Mouse (Mus musculus): Measurements from ENCODE around the gene Kif24. TPM values are rescaled to one million over a fixed set of nuclear protein-coding genes. Genes with fewer than 3 reads are reported as not detected.

Kif24 gene
- total RNA-seq, 1 experiment, result 9.7 TPM

- no peak overlapping the region for H3K4me3 ChIP-seq (ENCODE audit: insufficient read depth in 1 of 2, low read depth in 1 of 2, low read length in 2 of 2, poor library complexity in 1 of 2, severe bottlenecking in 1 of 2)
- TF ChIP-seq HCFC1 (IDR thresholded peaks at IDR 0.05; ENCODE audit: borderline replicate concordance, insufficient read depth, low read length) (no peak), ZNF384 (IDR thresholded peaks at IDR 0.05; ENCODE audit: low read depth, low read length) (no peak), ZC3H11A (IDR thresholded peaks at IDR 0.05; ENCODE audit: borderline replicate concordance, low read depth, low read length) (no peak), CHD2 (IDR thresholded peaks at IDR 0.05; ENCODE audit: low read depth, low read length) (no peak), MAFK (IDR thresholded peaks at IDR 0.05; ENCODE audit: insufficient read depth, low read depth, low read length) (no peak)
- peaks cover 2 to 15% of the 10 kb centered on the region in 2 experiments for H3K4me1 ChIP-seq (ENCODE audit: control insufficient read depth in 2 of 2, insufficient read depth in 2 of 2, low read length in 2 of 2, poor library complexity in 1 of 2)
- no peaks in the 10 kb centered on the region for H3K9me3 ChIP-seq (ENCODE audit: control insufficient read depth, insufficient read depth, low read depth, low read length)
- in situ Hi-C loops (cut with MboI; ENCODE audit: low sequenced_read_pairs in 2 of 2, unreplicated experiment in 2 of 2), result no loop called here
- no peaks in the 10 kb centered on the region for H3K36me3 ChIP-seq (ENCODE audit: control insufficient read depth, insufficient read depth, low read length, poor library complexity, severe bottlenecking)
- H3K9ac ChIP-seq (ENCODE audit: insufficient read depth, low read depth, low read length, poor library complexity, severe bottlenecking), result no peak overlapping the region
- DNase-seq (ENCODE audit: low read depth, low spot score), result no peak
- H3K27ac ChIP-seq (ENCODE audit: insufficient read depth, low read depth, low read length, poor library complexity, severe bottlenecking), result no peak overlapping the region
These were observed 34.9 kb upstream of the Kif24 start for GRCm38 (mm10) chr4:41499619-41500018.

GRCm38 (mm10) chr4:41498921-41499391 lies 34.3 kb upstream of the Kif24 start:
- in situ Hi-C loops (cut with MboI; ENCODE audit: low sequenced_read_pairs in 2 of 2, unreplicated experiment in 2 of 2), result no loop called here
- H3K9me3 ChIP-seq (ENCODE audit: control insufficient read depth, insufficient read depth, low read depth, low read length), result no peaks in the 10 kb centered on the region
- no peak overlapping the region for H3K9ac ChIP-seq (ENCODE audit: insufficient read depth, low read depth, low read length, poor library complexity, severe bottlenecking)
- TF ChIP-seq ZC3H11A (IDR thresholded peaks at IDR 0.05; ENCODE audit: borderline replicate concordance, low read depth, low read length) (no peak), MAFK (IDR thresholded peaks at IDR 0.05; ENCODE audit: insufficient read depth, low read depth, low read length) (no peak), CHD2 (IDR thresholded peaks at IDR 0.05; ENCODE audit: low read depth, low read length) (no peak), HCFC1 (IDR thresholded peaks at IDR 0.05; ENCODE audit: borderline replicate concordance, insufficient read depth, low read length) (no peak), ZNF384 (IDR thresholded peaks at IDR 0.05; ENCODE audit: low read depth, low read length) (no peak)
- DNase-seq (ENCODE audit: low read depth, low spot score), result no peak
- H3K4me3 ChIP-seq (ENCODE audit: insufficient read depth in 1 of 2, low read depth in 1 of 2, low read length in 2 of 2, poor library complexity in 1 of 2, severe bottlenecking in 1 of 2), result peak overlapping the region; percentile 30 to 59; a peak in 2 of 4 replicates
- no peaks in the 10 kb centered on the region for H3K36me3 ChIP-seq (ENCODE audit: control insufficient read depth, insufficient read depth, low read length, poor library complexity, severe bottlenecking)
- no peak overlapping the region for H3K27ac ChIP-seq (ENCODE audit: insufficient read depth, low read depth, low read length, poor library complexity, severe bottlenecking)
- peaks cover 2 to 15% of the 10 kb centered on the region in 2 experiments for H3K4me1 ChIP-seq (ENCODE audit: control insufficient read depth in 2 of 2, insufficient read depth in 2 of 2, low read length in 2 of 2, poor library complexity in 1 of 2)

GRCm38 (mm10) chr4:41497995-41498845 lies 33.5 kb upstream of the Kif24 start:
- Histone ChIP-seq H3K27ac (ENCODE audit: insufficient read depth, low read depth, low read length, poor library complexity, severe bottlenecking) (no peak overlapping the region), H3K9me3 (ENCODE audit: control insufficient read depth, insufficient read depth, low read depth, low read length) (no peaks in the 10 kb centered on the region)

GRCm38 (mm10) chr4:41497579-41497978 lies 32.9 kb upstream of the Kif24 start:
- DNase-seq (ENCODE audit: low read depth, low spot score), result no peak
- H3K9ac ChIP-seq (ENCODE audit: insufficient read depth, low read depth, low read length, poor library complexity, severe bottlenecking), result peak overlapping the region; percentile 36; the same call in 1 of the 2 replicates
- in situ Hi-C loops (cut with MboI; ENCODE audit: low sequenced_read_pairs in 2 of 2, unreplicated experiment in 2 of 2), result no loop called here
- H3K9me3 ChIP-seq (ENCODE audit: control insufficient read depth, insufficient read depth, low read depth, low read length), result no peaks in the 10 kb centered on the region
- peak overlapping the region; percentile 43 to 59 for H3K4me3 ChIP-seq (ENCODE audit: insufficient read depth in 1 of 2, low read depth in 1 of 2, low read length in 2 of 2, poor library complexity in 1 of 2, severe bottlenecking in 1 of 2)
- TF ChIP-seq HCFC1 (IDR thresholded peaks at IDR 0.05; ENCODE audit: borderline replicate concordance, insufficient read depth, low read length) (no peak), CHD2 (IDR thresholded peaks at IDR 0.05; ENCODE audit: low read depth, low read length) (no peak), MAFK (IDR thresholded peaks at IDR 0.05; ENCODE audit: insufficient read depth, low read depth, low read length) (no peak), ZNF384 (IDR thresholded peaks at IDR 0.05; ENCODE audit: low read depth, low read length) (no peak), ZC3H11A (IDR thresholded peaks at IDR 0.05; ENCODE audit: borderline replicate concordance, low read depth, low read length) (no peak)
- H3K4me1 ChIP-seq (ENCODE audit: control insufficient read depth in 2 of 2, insufficient read depth in 2 of 2, low read length in 2 of 2, poor library complexity in 1 of 2), result peaks cover 2 to 13% of the 10 kb centered on the region in 2 experiments
- no peak overlapping the region for H3K27ac ChIP-seq (ENCODE audit: insufficient read depth, low read depth, low read length, poor library complexity, severe bottlenecking)
- no peaks in the 10 kb centered on the region for H3K36me3 ChIP-seq (ENCODE audit: control insufficient read depth, insufficient read depth, low read length, poor library complexity, severe bottlenecking)

More at GRCm38 (mm10) chr4:41497995-41498845, 33.5 kb upstream of the Kif24 start:
- H3K9ac ChIP-seq (ENCODE audit: insufficient read depth, low read depth, low read length, poor library complexity, severe bottlenecking), result peak overlapping the region; percentile 36; the same call in 1 of the 2 replicates
- in situ Hi-C loops (cut with MboI; ENCODE audit: low sequenced_read_pairs in 2 of 2, unreplicated experiment in 2 of 2), result no loop called here
- no peak for TF ChIP-seq HCFC1 (IDR thresholded peaks at IDR 0.05; ENCODE audit: borderline replicate concordance, insufficient read depth, low read length)
- no peak for TF ChIP-seq ZNF384 (IDR thresholded peaks at IDR 0.05; ENCODE audit: low read depth, low read length)
- no peak for TF ChIP-seq ZC3H11A (IDR thresholded peaks at IDR 0.05; ENCODE audit: borderline replicate concordance, low read depth, low read length)
- TF ChIP-seq MAFK (IDR thresholded peaks at IDR 0.05; ENCODE audit: insufficient read depth, low read depth, low read length), result no peak
- no peak for TF ChIP-seq CHD2 (IDR thresholded peaks at IDR 0.05; ENCODE audit: low read depth, low read length)
- H3K4me1 ChIP-seq (ENCODE audit: control insufficient read depth in 2 of 2, insufficient read depth in 2 of 2, low read length in 2 of 2, poor library complexity in 1 of 2), result peaks cover 2 to 13% of the 10 kb centered on the region in 2 experiments
- DNase-seq (ENCODE audit: low read depth, low spot score), result no peak
- H3K36me3 ChIP-seq (ENCODE audit: control insufficient read depth, insufficient read depth, low read length, poor library complexity, severe bottlenecking), result no peaks in the 10 kb centered on the region
- peak overlapping the region; percentile 43 to 59 for H3K4me3 ChIP-seq (ENCODE audit: insufficient read depth in 1 of 2, low read depth in 1 of 2, low read length in 2 of 2, poor library complexity in 1 of 2, severe bottlenecking in 1 of 2)
